Mouse (Mus musculus): Measurements from ENCODE around the gene Sash1. TPM values are rescaled to one million over a fixed set of nuclear protein-coding genes. Genes with fewer than 3 reads are reported as not detected.
A peak's percentile ranks its signal among the peaks of the same experiment; 100 is the strongest.

Sash1 gene
- polyA plus RNA-seq, 1 experiment from 2014 or later = 6.4 TPM

DNA sequence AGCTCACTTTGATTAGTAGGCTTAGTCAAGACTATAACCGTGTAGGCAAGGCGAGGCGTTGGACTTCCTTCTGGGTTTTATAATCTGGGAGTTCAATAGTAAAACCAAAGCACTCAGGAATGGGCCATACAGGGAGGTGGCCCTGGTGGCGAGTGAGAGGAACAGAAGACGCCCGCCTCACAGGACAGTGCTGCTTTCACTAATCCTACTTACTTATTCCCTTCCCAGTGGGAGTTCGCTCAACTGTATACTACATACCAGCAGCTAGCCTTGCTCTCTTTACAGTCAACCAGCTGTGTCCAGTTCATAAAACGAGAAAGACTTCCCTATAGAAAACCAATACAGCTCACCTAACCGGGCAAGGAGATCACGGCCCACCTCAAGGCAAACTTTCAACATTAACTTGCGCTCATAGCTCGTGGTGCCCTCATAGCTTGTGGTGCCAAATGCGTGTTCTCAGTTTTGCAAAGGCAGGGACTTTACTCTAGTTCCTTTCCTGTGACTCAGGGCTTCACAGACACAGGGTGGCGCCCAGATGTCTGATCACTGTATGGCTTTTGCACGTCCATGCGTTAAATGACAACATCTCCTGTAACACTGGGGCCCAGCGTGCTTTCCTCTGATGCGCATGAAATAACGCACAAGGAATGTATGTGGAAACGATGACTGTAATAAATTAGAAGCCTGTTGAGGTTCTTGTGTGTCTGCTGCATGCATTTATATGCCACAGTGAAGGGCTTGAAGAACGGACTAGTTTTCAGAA lies 138.2 kb downstream of the Sash1 start:
- peaks cover 29% of the 10 kb centered on the region for H3K36me3 ChIP-seq (ENCODE audit: insufficient read depth)
- 79% methylated on average over 21 of the region's 21 CpGs for WGBS
- H3K27ac ChIP-seq (ENCODE audit: low read depth) = no peak overlapping the region
- ATAC-seq (ENCODE audit: insufficient read depth) (no peak), DNase-seq (no peak)
- no peak overlapping the region for H3K4me3 ChIP-seq (ENCODE audit: low read depth, low read length)
- no peak overlapping the region for H3K9ac ChIP-seq
- no peaks in the 10 kb centered on the region for H3K27me3 ChIP-seq (ENCODE audit: insufficient read depth, low read length)
- H3K4me2 ChIP-seq = no peak overlapping the region
- no peak for TF ChIP-seq CTCF (IDR thresholded peaks at IDR 0.05; ENCODE audit: low read depth)
- H3K4me1 ChIP-seq (ENCODE audit: insufficient read depth) = no peaks in the 10 kb centered on the region
- no peaks in the 10 kb centered on the region for H3K9me3 ChIP-seq (ENCODE audit: low read depth, low read length)

DNA sequence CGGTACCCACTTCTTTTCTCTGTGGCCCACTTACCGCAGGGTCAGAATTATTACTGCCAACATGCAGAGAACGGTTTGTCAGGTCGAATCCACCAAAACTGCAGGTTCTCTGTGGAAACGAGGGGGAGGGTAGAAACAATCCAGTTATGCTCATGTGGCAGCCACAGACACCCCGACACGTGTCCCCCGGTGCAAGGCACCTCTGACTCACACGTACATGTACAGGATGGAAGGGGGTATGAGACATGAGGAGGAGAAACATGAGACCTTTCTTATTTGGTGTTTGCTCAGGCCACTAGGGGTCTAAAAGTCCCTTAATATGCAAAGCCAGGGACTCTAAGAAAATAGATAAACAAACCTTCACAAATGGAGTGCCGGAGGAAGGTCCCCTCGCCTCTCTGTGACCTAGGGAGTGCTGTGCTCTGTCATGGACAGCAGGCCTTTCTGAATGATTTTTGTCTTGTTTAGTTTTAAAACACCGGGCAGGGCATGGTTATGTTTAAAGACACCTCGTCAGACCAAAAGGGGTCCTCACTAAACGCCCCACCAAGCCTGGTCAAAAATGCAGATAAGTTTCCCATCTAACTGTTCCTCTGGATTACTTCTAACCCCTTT lies 139.7 kb downstream of the Sash1 start:
- H3K9ac ChIP-seq = no peak overlapping the region
- peak; percentile 65 for DNase-seq

DNA sequence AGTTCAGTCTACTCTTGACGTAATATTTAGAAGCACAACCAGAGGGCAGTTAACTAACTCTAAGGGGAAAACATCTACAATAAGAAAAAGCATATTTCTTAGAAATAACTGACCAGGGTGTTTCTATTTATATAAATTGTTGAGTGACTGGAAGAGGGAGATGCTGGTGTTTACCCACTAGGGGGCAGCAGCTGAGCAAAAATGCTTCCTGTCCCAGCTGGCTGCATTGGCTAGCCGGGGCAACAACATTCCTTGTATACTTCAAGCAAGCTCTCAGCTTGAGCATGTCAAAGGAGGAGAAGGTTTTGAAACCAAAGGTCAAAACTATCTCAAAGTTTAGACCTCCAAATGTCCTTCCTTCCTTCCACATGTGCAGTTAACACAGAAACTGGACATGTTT lies 143.0 kb downstream of the Sash1 start:
- Histone ChIP-seq H3K27me3 (ENCODE audit: insufficient read depth, low read length) (no peaks in the 10 kb centered on the region), H3K4me2 (no peak overlapping the region), H3K4me3 (ENCODE audit: low read depth, low read length) (no peak overlapping the region), H3K9me3 (ENCODE audit: low read depth, low read length) (no peaks in the 10 kb centered on the region), H3K36me3 (ENCODE audit: insufficient read depth) (peaks cover 63% of the 10 kb centered on the region), H3K9ac (no peak overlapping the region), H3K27ac (ENCODE audit: low read depth) (no peak overlapping the region), H3K4me1 (ENCODE audit: insufficient read depth) (no peaks in the 10 kb centered on the region)
- TF ChIP-seq CTCF (IDR thresholded peaks at IDR 0.05; ENCODE audit: low read depth) = peak; percentile 83
- ATAC-seq (ENCODE audit: insufficient read depth) (peak; percentile 51; the same call in 1 of the 2 replicates), DNase-seq (peak; percentile 91)
- WGBS = 42% methylated on average over 2 of the region's 2 CpGs

More for the DNA sequence above, 139.7 kb downstream of the Sash1 start:
- Histone ChIP-seq H3K4me3 (ENCODE audit: low read depth, low read length) (no peak overlapping the region), H3K27me3 (ENCODE audit: insufficient read depth, low read length) (no peaks in the 10 kb centered on the region), H3K27ac (ENCODE audit: low read depth) (no peak overlapping the region), H3K4me2 (no peak overlapping the region), H3K9me3 (ENCODE audit: low read depth, low read length) (no peaks in the 10 kb centered on the region), H3K36me3 (ENCODE audit: insufficient read depth) (peaks cover 42% of the 10 kb centered on the region), H3K4me1 (ENCODE audit: insufficient read depth) (no peaks in the 10 kb centered on the region)
- no peak for TF ChIP-seq CTCF (IDR thresholded peaks at IDR 0.05; ENCODE audit: low read depth)
- WGBS = 36% methylated on average over 14 of the region's 14 CpGs
- ATAC-seq (ENCODE audit: insufficient read depth) = peak; percentile 57; the same call in 1 of the 2 replicates

DNA sequence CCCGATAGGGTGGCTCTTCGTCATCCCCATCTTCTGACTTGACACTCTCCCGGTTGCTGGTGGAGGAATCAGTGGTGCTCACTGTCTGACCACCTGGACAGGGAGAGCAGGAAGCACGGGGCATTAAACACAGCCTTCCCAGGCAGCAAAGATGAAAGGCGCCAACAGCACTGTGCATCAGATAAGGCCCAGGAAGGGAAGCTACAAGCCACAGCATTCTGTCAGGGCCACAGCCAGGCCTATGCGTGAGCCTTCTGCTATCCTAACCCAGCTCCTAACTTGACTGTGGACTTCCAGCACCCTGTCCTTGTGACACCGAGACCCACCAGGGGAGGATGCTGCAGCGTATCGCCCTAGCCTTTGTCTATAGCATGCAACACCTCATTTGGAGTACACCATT lies 144.4 kb downstream of the Sash1 start:
- TF ChIP-seq CTCF (IDR thresholded peaks at IDR 0.05; ENCODE audit: low read depth) = no peak
- WGBS = 77% methylated on average over 9 of the region's 9 CpGs

DNA sequence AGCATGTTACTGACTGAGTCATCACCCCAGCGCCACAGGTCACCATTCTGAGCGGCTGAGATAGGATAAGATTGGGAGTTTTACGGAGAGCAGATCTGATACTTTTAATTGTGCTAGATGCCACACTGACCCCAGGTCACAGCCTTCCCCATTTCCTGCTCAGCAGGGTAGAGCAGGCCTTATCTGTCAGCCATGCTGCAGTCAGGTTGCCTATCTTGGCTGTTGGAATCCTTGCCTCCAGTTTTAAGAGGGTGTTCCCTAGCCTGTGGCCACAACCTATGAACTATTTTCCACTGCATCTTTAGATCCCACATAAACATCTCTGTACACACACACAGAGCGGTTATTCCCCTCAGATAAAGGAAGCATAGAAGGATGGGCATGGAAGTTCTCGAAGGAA lies 145.1 kb downstream of the Sash1 start:
- 88% methylated on average over 5 of the region's 5 CpGs for WGBS
- H3K4me3 ChIP-seq (ENCODE audit: low read depth, low read length) = no peak overlapping the region
- no peak for TF ChIP-seq CTCF (IDR thresholded peaks at IDR 0.05; ENCODE audit: low read depth)
- H3K27ac ChIP-seq (ENCODE audit: low read depth) = no peak overlapping the region
- peaks cover 70% of the 10 kb centered on the region for H3K36me3 ChIP-seq (ENCODE audit: insufficient read depth)
- no peaks in the 10 kb centered on the region for H3K9me3 ChIP-seq (ENCODE audit: low read depth, low read length)
- DNase-seq = no peak
- no peaks in the 10 kb centered on the region for H3K4me1 ChIP-seq (ENCODE audit: insufficient read depth)
- no peaks in the 10 kb centered on the region for H3K27me3 ChIP-seq (ENCODE audit: insufficient read depth, low read length)
- no peak for ATAC-seq (ENCODE audit: insufficient read depth)
- no peak overlapping the region for H3K4me2 ChIP-seq
- no peak overlapping the region for H3K9ac ChIP-seq

More for the DNA sequence above, 144.4 kb downstream of the Sash1 start:
- H3K4me1 ChIP-seq (ENCODE audit: insufficient read depth) = no peaks in the 10 kb centered on the region
- DNase-seq (no peak), ATAC-seq (ENCODE audit: insufficient read depth) (no peak)
- peaks cover 68% of the 10 kb centered on the region for H3K36me3 ChIP-seq (ENCODE audit: insufficient read depth)
- H3K4me3 ChIP-seq (ENCODE audit: low read depth, low read length) = no peak overlapping the region
- H3K4me2 ChIP-seq = no peak overlapping the region
- no peak overlapping the region for H3K27ac ChIP-seq (ENCODE audit: low read depth)
- no peak overlapping the region for H3K9ac ChIP-seq
- no peaks in the 10 kb centered on the region for H3K9me3 ChIP-seq (ENCODE audit: low read depth, low read length)
- H3K27me3 ChIP-seq (ENCODE audit: insufficient read depth, low read length) = no peaks in the 10 kb centered on the region

DNA sequence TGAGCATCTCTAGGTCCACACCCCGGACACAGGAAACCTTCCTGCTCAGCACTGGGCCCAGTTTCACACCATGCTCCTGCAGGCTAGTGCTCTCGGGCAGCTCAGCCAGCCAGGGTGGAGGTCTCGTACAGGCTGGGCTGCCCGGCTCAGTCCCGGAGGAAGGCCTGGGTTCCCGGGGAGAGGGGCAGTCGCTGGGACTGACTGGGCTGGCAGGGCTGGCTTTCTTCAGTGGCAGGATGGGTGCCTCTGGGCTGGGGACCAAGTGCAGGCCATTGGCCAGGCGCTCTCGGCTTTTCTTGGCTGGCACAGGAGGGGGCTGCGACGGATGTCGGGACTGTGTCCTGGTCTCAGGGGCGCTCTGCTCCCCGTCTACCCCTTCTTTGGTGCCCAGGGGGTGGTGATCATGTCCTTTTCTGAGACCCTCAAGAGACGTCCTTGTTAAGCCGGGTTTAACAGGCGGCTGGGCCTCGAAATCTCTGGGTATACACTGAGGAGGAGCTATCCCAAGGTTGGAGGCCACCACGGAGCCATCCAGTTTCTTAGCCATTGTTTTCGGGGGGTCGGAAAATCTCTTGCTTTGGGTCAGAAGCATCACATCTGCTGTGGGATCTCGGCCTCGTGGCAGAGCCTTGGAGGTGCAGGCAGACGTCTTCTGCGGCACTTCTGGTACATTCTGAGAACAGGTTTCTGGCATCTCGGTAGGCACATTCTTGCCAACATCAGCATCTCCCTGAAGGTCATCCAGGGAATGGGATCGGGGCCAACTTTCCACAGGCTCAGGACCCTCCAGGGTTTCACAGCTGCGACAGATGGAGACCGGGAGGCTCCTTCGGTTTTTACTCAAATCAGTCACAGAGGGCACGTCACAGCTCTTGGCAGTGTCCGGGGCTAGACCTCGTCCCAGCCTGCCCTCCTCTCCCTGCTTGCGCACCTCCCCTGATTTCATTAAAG lies 156.2 kb downstream of the Sash1 start:
- Histone ChIP-seq H3K4me3 (ENCODE audit: low read depth, low read length) (no peak overlapping the region), H3K27me3 (ENCODE audit: insufficient read depth, low read length) (no peaks in the 10 kb centered on the region), H3K4me2 (no peak overlapping the region), H3K4me1 (ENCODE audit: insufficient read depth) (no peaks in the 10 kb centered on the region), H3K9ac (no peak overlapping the region), H3K27ac (ENCODE audit: low read depth) (no peak overlapping the region), H3K36me3 (ENCODE audit: insufficient read depth) (peaks cover 72% of the 10 kb centered on the region), H3K9me3 (ENCODE audit: low read depth, low read length) (no peaks in the 10 kb centered on the region)
- ATAC-seq (ENCODE audit: insufficient read depth) (no peak), DNase-seq (no peak)
- no peak for TF ChIP-seq CTCF (IDR thresholded peaks at IDR 0.05; ENCODE audit: low read depth)
- 86% methylated on average over 34 of the region's 34 CpGs for WGBS

All from lung, embryonic 14.5 days (tissue).